Mouse (Mus musculus) heart, postnatal 25 days (tissue): Measurements from ENCODE around the gene Tedc2. TPM values are rescaled to one million over a fixed set of nuclear protein-coding genes. Genes with fewer than 3 reads are reported as not detected.

ENCODE experiments used
- DNase-seq: peaks from one replicate; pipeline ENCODE4 v3.0.0; 2022; ENCODE audit warnings: low spot score
- intact Hi-C: fragments of 180-260 bp; cut with DNase I; formaldehyde crosslinking; loops from one replicate; pipeline ENCODE4 v1.15.1; 2025
- total RNA-seq, 2 experiments: library from RNA; stranded (reverse); gene quantifications; 2 replicates each; pipeline ENCODE4 v1.2.3; 2021

Gene Tedc2
- total RNA-seq, result 1 to 10 TPM; 1.7 to 2.2 TPM

- intact Hi-C loops, result no loop called here
- peak; percentile 88 for DNase-seq
Measured at GRCm38 (mm10) chr17:24220435-24221411, at the start of gene Tedc2. Tedc2 (minus strand) TSS chr17:24220851.

- intact Hi-C loops, result no loop called here
- no peak for DNase-seq
Measured at GRCm38 (mm10) chr17:24267133-24267532, 46.5 kb upstream of the Tedc2 start.

GRCm38 (mm10) chr17:24264766-24265165 lies 44.1 kb upstream of the Tedc2 start:
- no peak for DNase-seq
- intact Hi-C loops, result no loop called here

GRCm38 (mm10) chr17:24260516-24260915 lies 39.9 kb upstream of the Tedc2 start:
- intact Hi-C loops, result no loop called here
- no peak for DNase-seq

- DNase-seq, result no peak
- intact Hi-C loops, result no loop called here
Measured at GRCm38 (mm10) chr17:24259702-24260101, 39.1 kb upstream of the Tedc2 start.

- intact Hi-C loops, result no loop called here
- DNase-seq, result no peak
Measured at GRCm38 (mm10) chr17:24258981-24259380, 38.3 kb upstream of the Tedc2 start.

GRCm38 (mm10) chr17:24252329-24252728 lies 31.7 kb upstream of the Tedc2 start:
- intact Hi-C loops, result loop anchor here (5.0 kb wide), 1 partner anchor 80 kb away; no protein-coding TSS in a partner anchor
- no peak for DNase-seq

- intact Hi-C loops, result loop anchor here (5.0 kb wide), 1 partner anchor 79 kb away; no protein-coding TSS in a partner anchor
- peak; percentile 96 for DNase-seq
Measured at GRCm38 (mm10) chr17:24251320-24252069, 30.8 kb upstream of the Tedc2 start, which contains the start of gene Ccnf. Ccnf (minus strand) TSS chr17:24251484.

GRCm38 (mm10) chr17:24250988-24251319 lies 30.3 kb upstream of the Tedc2 start:
- intact Hi-C loops, result loop anchor here (5.0 kb wide), 1 partner anchor 79 kb away; no protein-coding TSS in a partner anchor
- DNase-seq, result no peak

GRCm38 (mm10) chr17:24248641-24249040 lies 28.0 kb upstream of the Tedc2 start:
- intact Hi-C loops, result no loop called here
- no peak for DNase-seq

GRCm38 (mm10) chr17:24244061-24244460 lies 23.4 kb upstream of the Tedc2 start:
- intact Hi-C loops, result no loop called here
- DNase-seq, result no peak

- no peak for DNase-seq
Measured at GRCm38 (mm10) chr17:24243311-24243969, 22.8 kb upstream of the Tedc2 start.

GRCm38 (mm10) chr17:24236921-24237320 lies 16.3 kb upstream of the Tedc2 start:
- intact Hi-C loops, result loop anchor here (2.0 to 10.0 kb wide), 2 partner anchors 70 to 148 kb away; no protein-coding TSS in a partner anchor
- no peak for DNase-seq

More at GRCm38 (mm10) chr17:24243311-24243969, 22.8 kb upstream of the Tedc2 start:
- intact Hi-C loops, result no loop called here

- intact Hi-C loops, result loop anchor here (2.0 to 10.0 kb wide), 2 partner anchors 70 to 148 kb away; no protein-coding TSS in a partner anchor
- no peak for DNase-seq
Measured at GRCm38 (mm10) chr17:24236479-24236878, 15.8 kb upstream of the Tedc2 start.

- intact Hi-C loops, result no loop called here
- no peak for DNase-seq
Measured at GRCm38 (mm10) chr17:24227941-24228340, 7.3 kb upstream of the Tedc2 start.

GRCm38 (mm10) chr17:24226721-24227120 lies 6.1 kb upstream of the Tedc2 start:
- DNase-seq, result no peak
- intact Hi-C loops, result no loop called here

- intact Hi-C loops, result no loop called here
- no peak for DNase-seq
Measured at GRCm38 (mm10) chr17:24225851-24226250, 5.2 kb upstream of the Tedc2 start.

GRCm38 (mm10) chr17:24224741-24225140 lies 4.1 kb upstream of the Tedc2 start:
- DNase-seq, result no peak
- intact Hi-C loops, result no loop called here

GRCm38 (mm10) chr17:24223513-24223912 lies 2.9 kb upstream of the Tedc2 start:
- no peak for DNase-seq
- intact Hi-C loops, result no loop called here

- no peak for DNase-seq
- intact Hi-C loops, result no loop called here
Measured at GRCm38 (mm10) chr17:24222653-24223052, 2.0 kb upstream of the Tedc2 start.
